Mouse (Mus musculus) cerebellum, adult 8-10 months (tissue): ENCODE measurements around the gene Sncg.

Experiments
- DNase-seq: peaks from one replicate; pipeline ENCODE4 v3.0.0; 2022

Gene Sncg

DNA sequence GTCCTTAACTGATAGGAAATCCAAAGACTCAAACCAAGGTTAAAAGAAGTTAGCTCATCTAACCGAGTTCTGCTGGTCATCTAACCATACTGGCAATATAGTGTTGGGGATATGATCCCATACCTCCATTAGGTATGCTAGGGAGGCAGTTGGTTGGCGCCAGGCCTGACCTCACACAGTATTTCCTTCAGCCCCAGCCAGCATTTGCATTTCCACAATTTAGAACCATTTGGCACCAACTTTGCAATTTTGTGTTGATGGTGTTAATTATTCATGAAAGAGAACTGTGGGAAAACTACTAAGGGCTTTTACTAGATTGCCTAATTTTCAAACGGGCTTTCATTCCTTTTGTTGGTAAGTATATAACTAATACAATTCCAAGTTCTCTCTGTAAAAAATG lies 42.7 kb downstream of the Sncg start:
- no peak for DNase-seq

GRCm38 (mm10) chr14:34330657-34331158 lies 43.9 kb downstream of the Sncg start:
- no peak for DNase-seq

DNA sequence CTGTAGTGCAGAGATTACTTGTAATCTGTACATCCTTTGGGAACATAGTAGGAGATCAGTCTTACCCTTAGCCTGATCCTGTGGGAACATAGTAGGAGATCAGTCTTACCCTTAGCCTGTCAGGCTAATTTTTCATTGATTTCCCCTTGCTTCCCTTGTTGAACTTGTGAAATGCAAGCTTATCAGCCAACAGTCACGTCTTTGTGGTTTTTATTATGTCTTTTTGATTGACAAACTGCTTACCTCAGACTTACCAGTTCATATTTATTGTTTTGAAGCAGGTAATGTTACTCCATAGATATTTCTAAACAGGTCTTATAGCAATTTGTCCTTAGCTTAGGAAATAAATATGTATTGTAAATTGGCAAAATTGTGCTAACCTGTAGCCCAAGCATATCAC lies 47.0 kb downstream of the Sncg start:
- DNase-seq = no peak

- no peak for DNase-seq
Observed at GRCm38 (mm10) chr14:34326606-34327005, 48.0 kb downstream of the Sncg start.

GRCm38 (mm10) chr14:34323576-34324085 lies 51.0 kb downstream of the Sncg start:
- no peak for DNase-seq
